Mouse (Mus musculus) heart, postnatal 25 days (tissue): ENCODE data around the gene Rapgef4. TPM values are rescaled to one million over a fixed set of nuclear protein-coding genes. Genes with fewer than 3 reads are reported as not detected.

Experiments used
- DNase-seq: peaks from one replicate; pipeline ENCODE4 v3.0.0; 2022; ENCODE audit warnings: low spot score
- intact Hi-C: fragments of 180-260 bp; cut with DNase I; formaldehyde crosslinking; loops from one replicate; pipeline ENCODE4 v1.15.1; 2025
- total RNA-seq, 2 experiments: library from RNA; stranded (reverse); gene quantifications; 2 replicates each; pipeline ENCODE4 v1.2.3; 2021

Rapgef4 gene
- total RNA-seq, 2 experiments from 2014 or later: 21.5 to 23.1 TPM

DNA sequence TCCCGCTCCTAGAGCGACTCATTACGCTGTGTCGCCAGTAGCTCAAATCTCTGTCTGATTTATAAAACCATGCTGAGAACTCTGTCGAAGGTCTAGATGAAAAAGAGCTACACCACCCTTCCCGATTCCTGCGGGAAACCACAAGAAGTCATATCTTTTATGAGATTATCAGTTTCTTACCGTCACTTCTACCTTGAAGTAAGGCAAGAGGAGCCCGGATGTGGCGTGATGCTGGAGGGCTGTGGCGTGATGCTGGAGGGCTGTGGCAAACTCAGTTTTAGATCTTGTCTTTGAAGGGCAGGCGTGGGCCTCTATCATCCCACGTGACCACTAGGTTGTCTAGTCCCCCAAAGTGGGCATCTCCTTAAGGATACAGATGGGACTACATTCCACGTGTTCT, 300.9 kb downstream of the Rapgef4 start:
- intact Hi-C loops: no loop called here
- DNase-seq: no peak

DNA sequence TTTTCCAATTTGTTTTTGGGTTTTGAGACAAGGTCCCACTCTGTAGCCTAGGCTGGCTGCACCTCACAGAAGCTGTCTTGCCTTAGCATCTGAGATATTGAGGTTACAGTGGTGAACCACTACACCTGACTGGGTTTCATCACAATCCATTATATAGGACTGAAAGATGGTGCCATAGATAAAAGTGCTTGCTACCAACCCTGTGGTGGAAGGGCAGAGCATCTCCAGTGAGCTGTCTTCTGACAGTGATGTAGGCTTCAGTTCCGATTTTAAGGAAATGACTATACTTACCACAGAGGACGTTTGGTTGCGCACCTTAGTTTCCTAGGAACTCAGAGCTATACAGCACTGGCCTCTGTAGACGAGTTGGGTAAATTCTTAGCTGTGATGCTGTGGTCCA, 301.7 kb downstream of the Rapgef4 start:
- intact Hi-C loops: no loop called here

DNA sequence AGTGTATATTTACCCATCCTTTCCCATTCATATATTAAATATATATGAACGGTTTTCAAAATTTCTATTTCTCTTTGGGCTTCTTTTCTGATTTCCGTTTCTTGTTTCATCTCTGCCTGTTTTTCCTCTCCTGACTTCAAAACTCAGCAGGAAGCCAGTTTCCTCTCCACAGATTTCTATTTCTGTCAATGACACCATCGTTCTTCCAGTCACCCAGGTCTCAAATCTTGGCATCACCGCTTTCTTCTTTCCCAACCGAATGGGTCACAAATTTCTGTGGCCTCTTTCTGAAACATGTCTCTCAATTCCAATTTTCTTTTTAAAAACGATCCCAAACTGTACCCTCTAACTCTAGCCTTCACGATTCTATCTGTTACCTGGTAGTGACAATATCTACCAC, 303.6 kb downstream of the Rapgef4 start:
- no peak for DNase-seq
- intact Hi-C loops: loop anchor here (5.0 kb wide), 1 partner anchor 42 kb away; no protein-coding TSS in a partner anchor

More for the DNA sequence above, 301.7 kb downstream of the Rapgef4 start:
- no peak for DNase-seq

DNA sequence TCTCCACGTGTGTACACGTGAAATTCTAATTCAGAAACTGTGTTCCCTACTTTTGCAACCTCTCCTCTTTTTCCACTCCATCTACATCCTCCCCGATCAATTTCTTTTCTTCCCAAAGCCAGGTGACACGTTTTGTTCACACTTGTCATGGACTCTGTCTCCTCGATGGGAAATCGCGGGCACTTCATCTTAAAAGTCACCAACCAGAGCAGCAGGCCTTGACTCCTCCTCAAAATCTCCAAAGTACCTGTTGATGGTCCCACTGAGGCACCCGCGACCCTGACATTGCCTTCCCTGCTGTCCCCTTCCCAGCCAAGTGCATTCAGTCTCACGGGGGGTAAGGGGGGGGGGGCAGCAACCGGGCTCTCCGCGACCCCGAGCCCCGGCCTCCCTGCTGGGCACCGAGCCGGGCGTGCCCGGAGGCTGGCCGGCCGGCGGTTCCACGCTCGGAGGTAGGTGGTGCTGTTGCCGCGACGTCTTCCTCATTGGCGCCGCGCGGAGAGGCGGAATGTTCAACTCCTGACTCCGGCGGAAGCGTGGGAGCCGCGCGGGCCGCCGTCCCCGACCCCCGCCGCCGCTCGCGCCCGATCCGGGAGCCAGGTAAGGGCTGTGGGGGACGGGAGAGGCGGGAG, 304.3 kb downstream of the Rapgef4 start, which contains the start of gene Map3k20:
TSS of gene Map3k20 (plus strand) at position 382 of the 632 bp plus-strand sequence.
- intact Hi-C loops: loop anchor here (5.0 kb wide), 1 partner anchor 43 kb away; no protein-coding TSS in a partner anchor

GRCm38 (mm10) chr2:72285888-72286661, 305.0 kb downstream of the Rapgef4 start:
- intact Hi-C loops: loop anchor here (5.0 kb wide), 1 partner anchor 44 kb away; no protein-coding TSS in a partner anchor
- no peak for DNase-seq

More for the DNA sequence above, 304.3 kb downstream of the Rapgef4 start, which contains the start of gene Map3k20:
- peak; percentile 54 for DNase-seq

GRCm38 (mm10) chr2:72287142-72287541, 306.1 kb downstream of the Rapgef4 start:
- no peak for DNase-seq
- intact Hi-C loops: loop anchor here (5.0 kb wide), 1 partner anchor 45 kb away; no protein-coding TSS in a partner anchor

DNA sequence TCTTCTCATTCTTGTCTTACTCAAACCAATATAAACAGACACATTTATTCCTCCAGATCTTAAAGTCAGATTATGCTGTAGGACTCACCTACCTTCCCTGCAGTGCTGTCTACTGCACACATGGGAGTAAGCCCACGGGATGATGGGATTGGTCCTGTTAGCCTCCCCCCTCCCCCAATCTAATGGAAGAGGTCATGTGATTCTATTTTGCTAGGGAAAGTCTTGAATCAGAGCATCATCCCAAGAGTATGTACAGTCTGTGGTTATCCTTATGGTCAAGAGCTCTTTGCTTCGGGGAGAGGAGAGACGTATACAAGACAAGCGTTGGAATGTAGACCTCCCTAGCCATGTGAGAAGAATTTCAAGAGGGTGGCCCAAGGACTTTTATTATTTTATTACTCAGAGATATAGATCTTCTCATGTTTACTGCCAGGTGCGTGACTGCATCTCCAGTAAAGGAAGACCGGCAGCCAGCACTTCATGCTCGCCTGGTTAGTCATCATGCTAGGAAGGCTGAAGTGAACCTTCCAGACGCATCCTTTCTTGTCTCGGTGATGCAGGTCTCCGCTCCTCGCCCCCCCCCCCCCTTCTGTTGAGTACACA, 308.0 kb downstream of the Rapgef4 start:
- no peak for DNase-seq
- intact Hi-C loops: loop anchor here (5.0 kb wide), 1 partner anchor 47 kb away; no protein-coding TSS in a partner anchor

DNA sequence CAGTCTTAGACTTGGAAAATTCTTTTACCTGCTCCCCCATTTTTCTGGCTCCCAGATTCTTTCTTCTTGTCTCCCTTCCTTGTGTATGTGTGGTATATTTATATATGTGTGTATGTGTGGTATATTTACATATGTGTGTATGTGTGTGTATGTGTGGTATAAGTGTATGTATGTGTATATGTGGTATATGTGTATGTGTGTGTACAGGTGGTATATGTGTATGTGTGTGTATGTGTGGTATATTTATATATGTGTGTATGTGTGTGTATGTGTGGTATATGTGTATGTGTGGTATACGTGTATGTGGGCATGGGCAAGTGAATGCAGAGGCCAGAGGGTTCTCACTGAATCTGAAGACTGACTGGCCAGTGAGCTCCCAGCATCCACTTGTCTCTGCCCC, 310.1 kb downstream of the Rapgef4 start:
- DNase-seq: no peak
- intact Hi-C loops: loop anchor here (10.0 kb wide), 1 partner anchor 184 kb away; the partner anchor contains the start of gene Cdca7

GRCm38 (mm10) chr2:72292573-72292972, 311.5 kb downstream of the Rapgef4 start:
- intact Hi-C loops: loop anchor here (10.0 kb wide), 1 partner anchor 182 kb away; the partner anchor contains the start of gene Cdca7
- no peak for DNase-seq

GRCm38 (mm10) chr2:72294994-72295393, 314.0 kb downstream of the Rapgef4 start:
- DNase-seq: no peak
- intact Hi-C loops: loop anchor here (10.0 kb wide), 1 partner anchor 180 kb away; the partner anchor contains the start of gene Cdca7

DNA sequence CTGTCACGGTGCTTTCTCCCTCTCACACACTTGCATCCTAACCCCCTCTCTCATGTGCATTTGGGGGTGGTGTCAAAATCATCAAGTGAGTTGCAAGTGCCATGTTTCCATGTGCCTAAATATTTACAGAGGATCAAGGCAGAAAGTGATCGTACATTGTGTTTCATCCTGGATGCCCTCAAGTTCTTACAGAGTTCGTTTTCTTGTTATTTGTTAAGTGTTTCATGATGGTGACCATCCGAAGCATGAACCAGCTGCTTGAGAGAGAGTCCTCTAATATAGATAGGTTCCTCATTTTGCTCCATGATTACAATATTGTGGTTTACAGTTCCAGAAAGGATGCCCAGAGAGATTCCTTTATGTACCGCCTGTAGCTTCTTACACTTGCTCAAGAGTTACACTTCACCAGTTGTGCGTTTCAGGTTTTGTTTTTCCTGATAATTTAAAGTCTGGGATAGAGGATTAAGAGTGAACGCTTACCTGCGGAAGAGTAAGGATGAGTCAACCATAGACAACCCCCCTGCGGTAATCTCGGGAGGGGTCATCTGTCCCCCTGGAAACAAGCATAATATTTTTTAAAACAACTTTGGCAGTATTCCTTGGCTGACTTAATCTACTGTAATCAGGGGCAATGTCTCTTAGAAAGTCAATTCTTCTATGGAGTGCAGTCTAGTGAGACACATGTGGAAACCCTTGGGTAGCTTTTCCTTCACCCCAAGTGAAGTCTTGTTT, 316.1 kb downstream of the Rapgef4 start:
- intact Hi-C loops: loop anchor here (10.0 kb wide), 1 partner anchor 178 kb away; the partner anchor contains the start of gene Cdca7
- DNase-seq: no peak

DNA sequence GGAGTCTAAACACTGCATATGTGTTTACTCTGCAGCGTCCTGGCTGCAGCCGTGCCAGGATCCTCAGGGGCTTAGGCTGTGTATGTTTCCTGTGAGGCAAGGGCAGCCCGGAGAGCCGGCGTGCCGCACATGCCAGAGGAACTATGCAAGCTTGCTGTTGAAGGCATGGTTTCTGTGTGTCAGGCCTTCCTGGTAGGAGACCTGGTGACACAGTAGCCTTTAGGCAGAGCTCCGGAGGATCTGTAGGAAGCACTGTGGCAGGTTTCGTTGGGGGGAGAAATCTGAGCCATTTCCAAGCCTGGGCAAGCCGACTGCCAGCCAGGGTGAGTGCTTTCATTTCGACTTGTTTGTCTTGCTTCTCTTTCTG, 316.7 kb downstream of the Rapgef4 start:
- intact Hi-C loops: loop anchor here (1.0 to 10.0 kb wide), 2 partner anchors 93 to 177 kb away; partner anchors contain the start of gene Cdca7
- no peak for DNase-seq

- intact Hi-C loops: loop anchor here (1.0 to 10.0 kb wide), 2 partner anchors 92 to 176 kb away; partner anchors contain the start of gene Cdca7
- DNase-seq: no peak
Observed at GRCm38 (mm10) chr2:72298406-72298805, 317.4 kb downstream of the Rapgef4 start.

- intact Hi-C loops: no loop called here
Observed at GRCm38 (mm10) chr2:72301194-72301916, 320.3 kb downstream of the Rapgef4 start.

DNA sequence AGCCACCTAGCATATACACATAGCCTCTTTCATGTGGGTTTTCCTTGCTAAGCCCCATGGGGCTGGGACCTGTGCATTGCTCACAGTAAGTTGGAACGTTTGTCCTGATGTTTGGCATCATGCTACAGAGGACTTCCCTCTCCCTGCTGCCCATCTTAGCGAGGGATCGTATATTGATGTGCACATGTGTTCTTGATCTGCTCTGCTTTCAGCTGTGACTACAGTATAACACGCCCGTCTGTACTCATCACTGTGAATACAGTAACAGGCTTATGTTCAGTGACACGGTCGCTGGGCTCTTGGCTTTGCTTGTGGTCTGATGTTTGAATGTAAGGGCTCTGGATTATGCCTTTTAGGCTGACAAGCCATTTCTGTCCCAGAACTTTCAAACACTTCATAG, 324.7 kb downstream of the Rapgef4 start:
- intact Hi-C loops: no loop called here
- DNase-seq: no peak

More at GRCm38 (mm10) chr2:72301194-72301916, 320.3 kb downstream of the Rapgef4 start:
- DNase-seq: no peak
